Mouse (Mus musculus): ENCODE results near the gene Ralgps1.
A peak's percentile ranks its signal among the peaks of the same experiment; 100 is the strongest.

Ralgps1 gene

DNA sequence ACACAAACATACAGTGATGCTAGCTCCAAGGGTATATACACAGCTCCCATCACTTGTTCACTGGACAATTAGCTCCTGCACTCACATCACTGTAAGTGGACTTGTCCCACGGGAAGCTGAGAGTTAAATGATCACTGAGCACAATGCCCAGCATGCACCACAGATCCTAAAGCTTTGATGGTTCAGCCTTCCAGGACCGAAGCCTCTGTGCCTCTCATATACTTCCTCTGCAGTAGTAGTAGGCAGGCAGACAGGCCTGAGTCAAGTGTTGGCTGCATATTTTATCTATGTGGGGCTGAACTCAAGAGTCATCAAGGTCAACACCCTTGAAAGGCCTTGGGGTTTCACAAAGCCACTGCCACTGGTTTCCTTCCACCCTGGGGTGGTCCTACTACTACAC is 49.6 kb downstream of the Ralgps1 start:
- DNase-seq (ENCODE audit: low spot score): no peak

DNA sequence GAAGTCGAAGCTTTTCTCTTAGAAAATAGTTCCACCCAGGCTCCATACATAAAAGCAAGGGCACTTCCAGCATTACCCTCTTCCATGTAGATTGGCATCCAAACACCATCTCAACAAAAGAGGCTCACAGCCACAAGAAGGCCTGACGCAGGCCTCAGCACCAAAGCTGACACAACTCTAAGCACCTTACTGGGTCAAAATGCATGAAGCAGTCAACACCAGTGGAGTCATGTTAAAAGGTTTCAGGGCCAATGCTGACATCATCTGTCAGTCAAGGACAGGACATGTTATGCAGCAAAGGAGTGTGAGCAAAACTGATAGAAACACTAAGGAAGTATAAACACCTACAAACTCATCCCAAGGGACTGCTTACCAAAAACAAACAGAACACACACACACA is 50.3 kb downstream of the Ralgps1 start:
- no peak for DNase-seq (ENCODE audit: low spot score)

DNA sequence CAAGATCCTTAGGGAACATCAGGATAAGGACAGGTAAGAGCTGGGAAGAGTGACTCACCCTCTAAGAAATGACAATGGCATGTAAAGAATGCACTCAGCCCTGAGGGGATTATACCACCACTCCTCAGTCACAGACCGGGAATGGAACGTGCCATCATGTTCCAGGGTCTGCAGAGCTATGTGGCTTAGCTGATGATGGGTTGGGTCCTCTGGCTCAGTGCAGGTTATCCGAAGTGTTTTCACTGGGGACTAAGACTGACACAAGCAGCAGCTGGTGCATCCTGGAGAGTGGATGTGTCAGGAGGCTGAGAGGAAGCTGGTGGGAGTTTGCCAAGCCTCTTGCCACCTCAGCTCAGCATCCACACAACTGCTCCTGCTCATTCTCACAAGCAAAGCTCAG is 50.7 kb downstream of the Ralgps1 start:
- DNase-seq (ENCODE audit: low spot score): no peak

DNA sequence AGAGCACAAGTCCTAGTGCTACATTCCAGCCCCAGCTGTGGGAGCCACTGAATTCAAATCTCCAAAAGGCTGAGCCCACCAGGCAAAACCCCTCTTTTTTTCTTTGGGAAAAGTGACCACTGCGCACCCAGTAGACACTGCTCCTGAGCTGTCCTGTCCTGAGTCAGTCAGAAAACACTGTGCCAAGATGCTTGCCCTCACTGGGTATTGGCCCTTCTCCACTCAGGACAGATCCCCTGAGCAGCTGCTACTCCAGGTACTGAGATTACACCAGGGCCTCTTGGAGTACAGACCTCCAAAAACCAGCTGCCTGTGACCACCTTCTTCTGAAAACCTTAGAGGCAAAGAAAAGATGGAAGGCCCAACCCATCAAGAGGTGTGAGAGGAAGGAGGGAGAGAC is 51.4 kb downstream of the Ralgps1 start:
- DNase-seq (ENCODE audit: low spot score): no peak

DNA sequence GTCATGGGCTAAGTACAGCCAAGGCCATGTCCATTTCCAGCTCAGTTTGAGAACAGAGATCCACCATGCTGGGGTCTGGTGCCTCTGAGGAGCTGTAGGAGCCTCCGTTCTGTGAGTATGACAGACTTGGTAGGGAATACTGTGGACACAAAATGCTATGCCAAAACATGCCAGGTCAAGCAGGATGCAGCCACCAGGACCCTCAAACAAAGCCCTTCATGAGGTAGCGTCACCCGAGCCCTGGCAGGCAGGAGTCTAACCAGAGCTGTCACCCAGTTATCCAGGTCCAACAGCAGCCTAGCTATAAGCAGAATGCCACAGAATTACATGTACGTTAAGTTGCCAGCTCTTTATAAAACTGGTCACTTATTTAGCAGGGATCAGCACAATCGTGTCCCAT is 51.8 kb downstream of the Ralgps1 start:
- no peak for DNase-seq (ENCODE audit: low spot score)

DNA sequence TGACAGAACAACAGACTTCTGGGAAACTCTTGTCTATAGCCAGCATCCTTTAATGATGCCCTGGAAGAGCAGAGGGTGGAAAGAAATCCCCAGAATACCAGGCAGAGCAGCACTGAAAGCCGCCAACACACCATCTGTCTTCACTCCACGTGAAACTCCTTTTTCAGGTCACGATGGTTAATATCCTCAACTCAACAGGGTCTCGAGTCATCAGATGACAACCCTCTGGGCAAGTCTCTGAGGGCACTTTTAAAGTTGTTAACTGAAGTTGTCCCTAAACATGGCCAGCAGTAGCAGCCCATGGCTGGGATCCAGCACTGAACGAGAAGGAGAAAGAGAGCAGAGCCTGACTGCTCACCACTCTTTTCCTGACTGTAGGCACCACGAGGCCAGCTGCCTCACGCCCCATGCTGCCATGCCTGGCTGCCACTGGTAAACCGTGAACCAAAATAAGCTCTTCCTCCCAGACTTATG is 52.8 kb downstream of the Ralgps1 start:
- no peak for DNase-seq (ENCODE audit: low spot score)

DNA sequence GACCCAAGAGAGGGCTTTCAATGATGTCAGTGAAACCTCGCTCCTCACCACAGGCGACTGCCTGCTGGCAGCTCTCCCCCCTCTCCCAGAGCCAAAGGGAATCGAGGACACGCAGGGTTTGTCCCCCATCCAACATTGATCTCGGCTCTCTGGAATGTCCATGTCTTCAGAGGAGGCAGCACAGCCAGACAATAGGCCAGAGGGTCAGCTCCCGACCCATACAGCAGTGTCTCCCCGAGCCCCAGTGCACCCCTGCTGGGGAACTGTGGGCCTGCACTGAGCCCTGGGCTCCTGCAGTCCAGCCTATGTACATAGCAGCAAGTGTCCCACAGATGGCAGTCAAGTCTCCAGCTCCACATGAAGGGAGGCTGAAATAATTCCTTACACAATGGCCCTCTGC is 54.8 kb downstream of the Ralgps1 start:
- peak; percentile 84 for DNase-seq (ENCODE audit: low spot score)

DNA sequence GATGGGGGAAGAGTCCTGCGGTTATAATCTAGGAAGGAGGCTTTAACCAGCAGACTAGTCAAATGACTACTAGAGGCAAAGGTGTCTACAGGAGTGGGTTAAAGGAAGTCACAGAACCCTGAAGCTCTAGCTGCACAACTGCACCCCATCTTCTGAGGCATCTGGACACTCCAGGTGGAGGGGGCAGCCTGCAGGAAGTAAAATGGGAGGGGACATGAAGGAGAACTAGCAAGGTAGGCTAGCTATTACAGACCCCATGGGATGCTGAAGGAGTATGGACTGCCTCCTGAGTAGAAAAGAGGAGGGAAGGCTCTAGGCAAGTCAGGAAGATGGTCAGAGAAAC is 55.3 kb downstream of the Ralgps1 start:
- no peak for DNase-seq (ENCODE audit: low spot score)

DNA sequence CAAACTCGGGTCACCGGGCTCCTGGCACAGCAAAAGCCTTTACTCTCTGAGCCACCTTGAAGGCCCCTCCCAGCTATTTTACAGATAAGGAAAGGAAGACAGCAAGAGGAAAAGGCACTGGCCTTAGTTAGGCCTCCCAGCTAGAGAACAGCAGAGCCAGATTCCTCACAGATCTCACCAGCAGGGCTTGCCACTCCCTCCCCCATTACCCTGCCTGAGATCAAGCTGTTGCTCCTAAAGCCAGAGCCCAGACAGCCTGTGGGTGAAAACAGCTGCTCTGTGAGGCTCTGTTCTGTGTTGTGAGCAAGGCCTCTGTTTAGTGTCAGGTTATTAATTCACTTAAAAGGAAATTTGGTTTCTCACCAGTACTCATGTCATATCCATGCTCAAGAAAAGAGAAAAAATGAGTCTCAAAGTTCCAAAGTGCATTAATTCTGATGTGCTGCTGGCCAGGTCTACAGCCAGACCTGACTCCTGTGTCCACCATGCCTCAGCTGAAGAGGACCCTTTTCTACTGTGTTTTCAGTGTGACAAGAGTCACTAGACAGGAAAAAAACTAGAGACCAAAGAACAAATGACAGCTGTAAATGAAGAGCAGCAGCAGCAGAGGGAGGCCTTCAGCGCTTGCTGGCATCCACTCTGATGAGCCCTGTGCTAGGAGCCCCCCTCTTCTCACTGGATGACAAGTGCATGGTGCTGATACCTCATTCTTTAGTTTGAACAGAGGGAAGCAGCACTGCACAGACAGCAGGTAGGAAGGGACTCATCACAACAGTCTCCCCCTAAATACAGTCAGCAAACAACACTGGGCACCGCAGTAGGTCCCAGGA is 55.8 kb downstream of the Ralgps1 start:
- DNase-seq (ENCODE audit: low spot score): no peak

DNA sequence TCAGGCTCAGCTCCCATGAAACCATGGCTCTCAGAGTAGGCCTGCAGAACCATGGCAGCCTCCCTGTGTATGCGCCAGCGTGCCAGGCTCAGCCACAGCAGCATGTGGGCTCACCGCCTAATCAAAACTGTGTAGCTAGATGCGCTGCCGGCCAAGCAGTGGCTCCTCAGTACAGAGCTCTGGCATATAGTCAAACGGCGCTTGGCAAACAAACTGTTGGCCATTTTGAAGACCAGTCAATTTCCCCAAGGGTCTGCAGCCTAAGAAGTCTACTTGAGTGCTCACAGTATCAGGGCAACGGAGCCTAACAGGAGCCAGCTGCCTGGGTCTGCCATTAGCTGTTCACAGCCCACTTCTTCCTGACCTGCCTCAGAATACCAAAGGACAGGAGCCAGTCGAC is 61.9 kb downstream of the Ralgps1 start:
- DNase-seq (ENCODE audit: low spot score): no peak

DNA sequence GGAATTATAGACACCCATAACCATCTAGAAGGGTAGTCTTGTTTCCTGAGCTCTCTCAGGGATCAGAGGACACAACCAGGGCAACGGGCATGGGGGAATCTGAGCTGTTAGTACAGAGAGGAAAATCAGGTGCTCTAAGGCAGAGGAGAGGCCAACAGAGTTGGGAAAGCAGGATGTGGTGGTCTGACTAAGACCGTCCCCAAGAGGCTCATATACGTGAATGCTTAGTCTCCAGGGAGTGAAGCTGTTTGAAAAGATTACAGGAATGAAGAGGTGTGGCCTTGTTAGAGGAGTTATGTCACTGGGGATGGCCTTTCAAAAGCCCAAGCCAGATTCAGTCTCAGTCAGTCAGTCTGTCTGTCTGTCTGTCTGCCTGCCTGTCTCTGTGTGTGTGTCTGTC is 64.7 kb downstream of the Ralgps1 start:
- DNase-seq (ENCODE audit: low spot score): no peak

DNA sequence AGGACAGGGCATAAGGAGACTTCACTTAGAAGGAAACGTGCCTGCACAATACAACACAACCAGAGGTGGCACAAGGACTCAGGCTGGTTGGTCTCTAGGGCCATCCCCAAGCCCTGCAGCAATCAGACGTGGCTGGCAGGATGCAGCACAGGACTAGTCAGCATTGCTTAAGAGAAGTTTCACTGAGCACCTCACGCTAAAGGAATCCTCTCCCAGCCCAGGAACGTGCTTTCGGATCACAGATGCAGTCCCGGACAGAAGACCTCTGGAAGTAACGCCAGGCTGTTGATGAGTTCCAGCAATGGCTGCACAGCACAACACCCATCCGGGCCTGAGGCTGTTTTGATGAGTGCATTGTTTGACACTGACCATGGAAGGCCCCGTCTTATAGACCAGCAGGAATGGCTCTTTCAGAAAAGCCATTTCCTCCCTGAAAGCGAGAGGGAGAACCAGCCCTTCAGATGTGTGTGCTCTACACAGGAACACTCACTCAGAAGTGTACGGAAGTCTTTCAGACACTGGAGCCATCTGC is 67.8 kb downstream of the Ralgps1 start:
- DNase-seq (ENCODE audit: low spot score): no peak

DNA sequence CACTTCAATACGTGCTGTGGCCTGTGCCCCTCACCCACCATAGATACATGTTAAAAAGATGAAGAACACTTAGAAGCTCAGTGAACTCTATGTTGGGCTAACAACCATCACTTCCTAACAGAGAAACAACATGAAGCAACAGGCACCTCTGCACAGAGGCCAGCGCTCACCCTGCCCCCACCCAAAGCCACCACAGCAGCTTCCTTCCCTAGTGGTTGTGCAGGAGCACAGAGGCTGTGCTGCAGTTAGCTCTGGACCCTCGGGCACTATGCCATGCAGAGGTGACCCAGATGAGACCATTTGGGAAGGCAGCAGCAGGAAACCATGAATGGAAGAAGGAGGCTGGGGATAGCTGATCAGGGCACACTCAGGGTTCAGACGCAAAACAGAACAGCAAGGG is 68.5 kb downstream of the Ralgps1 start:
- no peak for DNase-seq (ENCODE audit: low spot score)

DNA sequence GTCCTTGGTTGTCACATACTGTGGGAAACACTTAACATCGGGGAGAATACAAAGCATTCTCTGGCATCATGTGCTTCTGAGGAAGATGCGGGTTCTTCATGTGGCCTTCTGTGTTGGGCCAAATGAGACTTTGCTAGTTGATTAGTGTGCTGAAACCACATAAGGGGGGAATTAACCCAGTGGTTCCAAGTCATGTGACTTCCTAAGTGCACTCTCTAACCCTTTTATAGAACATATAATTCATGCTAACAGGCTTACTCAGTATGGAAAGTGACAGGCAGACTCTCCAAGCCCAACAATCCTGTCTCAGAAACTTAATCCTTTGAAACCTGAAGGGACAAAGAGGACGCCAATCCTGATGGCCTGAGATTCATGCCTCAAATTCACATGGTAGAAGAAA is 68.9 kb downstream of the Ralgps1 start:
- DNase-seq (ENCODE audit: low spot score): no peak

DNA sequence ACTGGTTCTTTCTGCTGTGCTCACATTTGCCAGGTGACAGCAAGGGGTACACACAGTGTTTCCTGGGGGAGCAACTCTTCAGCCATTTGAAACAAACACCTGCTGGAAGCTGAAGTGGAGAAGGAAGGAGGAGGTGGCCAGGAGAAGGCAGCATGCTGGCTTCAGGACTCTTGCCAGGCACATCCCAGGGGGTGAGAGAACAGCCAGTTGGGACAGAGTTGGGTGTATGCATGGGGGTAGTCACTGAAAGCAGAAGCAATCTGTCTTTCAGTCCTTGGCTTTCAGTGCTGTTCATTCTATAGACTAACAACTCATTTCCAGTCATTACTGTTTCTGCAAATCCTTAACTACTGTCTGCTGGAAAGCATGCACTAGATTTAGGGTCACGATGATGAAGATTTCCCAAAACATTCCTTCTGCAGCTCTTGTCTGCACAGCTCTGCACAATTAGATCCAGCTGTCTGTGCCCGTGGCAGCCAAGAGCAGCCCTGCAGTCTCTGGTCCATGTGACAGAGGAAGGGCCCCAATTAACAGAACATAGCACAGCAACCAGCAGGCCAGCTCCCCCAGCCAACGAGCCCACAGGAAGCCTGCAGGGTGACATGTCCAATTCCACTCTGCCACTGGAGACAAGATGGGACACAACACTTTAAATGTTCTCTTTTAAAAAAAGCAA is 70.8 kb downstream of the Ralgps1 start:
- DNase-seq (ENCODE audit: low spot score): no peak

DNA sequence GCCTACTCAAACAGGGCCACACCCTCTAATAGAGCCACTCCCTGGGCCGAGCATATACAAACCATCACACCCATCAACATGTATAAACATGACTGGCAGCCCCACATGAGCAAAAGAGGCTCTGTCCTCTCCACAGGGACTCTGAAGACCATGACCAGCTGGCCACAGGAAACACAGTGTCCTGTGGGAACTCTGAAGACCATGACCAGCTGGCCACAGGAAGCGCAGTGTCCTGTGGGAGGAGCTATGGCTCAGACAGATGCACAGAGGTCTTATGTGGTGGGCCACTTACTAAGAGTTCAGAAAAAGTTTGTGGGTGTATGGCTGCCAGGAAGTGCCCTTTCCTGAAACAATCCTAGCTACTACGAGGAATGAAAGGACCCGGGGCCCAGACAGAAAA is 72.4 kb downstream of the Ralgps1 start:
- DNase-seq (ENCODE audit: low spot score): no peak

DNA sequence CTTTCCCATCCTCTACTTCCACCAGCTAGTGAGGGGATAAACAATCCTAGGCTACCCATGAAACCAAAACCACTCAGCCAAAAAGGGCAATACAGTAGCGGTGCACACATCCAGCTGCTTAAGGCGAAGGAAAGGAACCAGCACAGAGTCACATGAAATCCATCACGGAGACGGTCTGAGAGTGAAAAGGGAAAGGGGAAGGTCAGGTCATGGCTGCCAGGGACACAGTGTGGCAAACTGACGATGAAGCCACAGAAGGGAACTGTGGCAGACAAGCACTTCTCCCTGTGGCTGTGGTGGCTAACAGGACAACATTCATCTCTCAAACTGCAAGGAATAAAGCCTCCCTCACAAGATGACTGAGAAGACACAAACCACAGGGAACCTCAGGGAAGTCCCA is 76.2 kb downstream of the Ralgps1 start:
- no peak for DNase-seq (ENCODE audit: low spot score)

DNA sequence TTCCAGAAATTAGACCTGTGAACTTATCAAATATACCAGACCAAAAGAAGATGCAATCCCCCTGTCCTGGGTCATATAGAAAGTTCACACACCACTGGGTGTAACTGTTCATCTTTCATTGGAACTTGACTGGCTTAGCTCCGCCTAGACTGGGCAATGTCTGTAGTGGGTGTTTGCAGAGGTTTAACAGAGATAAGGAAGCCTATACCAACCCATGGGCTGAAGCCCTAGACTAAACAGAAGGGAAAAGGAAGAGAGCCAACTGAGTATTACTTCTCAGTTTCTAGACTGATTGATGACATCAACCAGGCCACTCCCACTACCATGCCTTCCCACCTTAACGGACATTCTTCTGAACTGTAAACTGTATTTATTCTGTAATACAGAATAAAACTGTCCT is 79.2 kb downstream of the Ralgps1 start:
- no peak for DNase-seq (ENCODE audit: low spot score)

DNA sequence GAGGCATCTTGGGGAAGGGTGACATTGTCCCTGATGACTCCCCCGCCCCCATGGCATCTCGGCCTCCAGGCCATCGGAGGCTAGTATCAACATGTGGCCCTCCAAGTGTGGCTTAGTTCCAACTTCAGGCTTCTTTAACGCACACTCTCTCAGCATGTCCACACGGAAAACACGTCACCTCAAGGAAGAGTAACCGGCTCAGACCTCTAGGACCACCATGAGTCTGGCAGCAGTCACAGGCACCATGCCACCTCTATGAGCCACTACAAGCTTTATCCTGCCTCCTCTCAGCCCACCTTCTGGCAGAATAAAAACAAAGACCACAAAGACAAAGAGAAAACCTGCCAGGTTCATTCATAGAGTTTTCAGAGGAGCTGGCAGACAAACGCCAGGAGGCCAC is 80.8 kb downstream of the Ralgps1 start:
- DNase-seq (ENCODE audit: low spot score): no peak

DNA sequence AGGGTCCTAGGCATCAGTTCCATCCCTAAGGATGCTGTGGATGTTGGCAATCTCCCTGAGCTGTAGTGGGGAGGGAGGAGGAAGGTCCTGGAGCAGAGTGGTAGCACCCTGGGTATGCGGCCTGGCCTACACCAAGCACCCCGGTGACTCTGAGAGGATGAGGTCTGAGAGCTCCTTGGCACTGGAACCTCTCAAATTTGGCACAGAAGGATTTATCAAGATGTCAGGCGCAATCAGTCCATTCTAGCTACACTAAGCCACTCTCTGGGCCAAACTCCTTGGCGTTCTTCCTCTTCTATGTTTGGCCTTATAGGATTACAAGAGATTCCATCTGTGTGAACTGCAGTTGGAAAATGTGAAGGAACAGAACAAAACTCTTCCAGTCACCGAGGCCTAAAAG is 82.4 kb downstream of the Ralgps1 start:
- DNase-seq (ENCODE audit: low spot score): no peak

DNA sequence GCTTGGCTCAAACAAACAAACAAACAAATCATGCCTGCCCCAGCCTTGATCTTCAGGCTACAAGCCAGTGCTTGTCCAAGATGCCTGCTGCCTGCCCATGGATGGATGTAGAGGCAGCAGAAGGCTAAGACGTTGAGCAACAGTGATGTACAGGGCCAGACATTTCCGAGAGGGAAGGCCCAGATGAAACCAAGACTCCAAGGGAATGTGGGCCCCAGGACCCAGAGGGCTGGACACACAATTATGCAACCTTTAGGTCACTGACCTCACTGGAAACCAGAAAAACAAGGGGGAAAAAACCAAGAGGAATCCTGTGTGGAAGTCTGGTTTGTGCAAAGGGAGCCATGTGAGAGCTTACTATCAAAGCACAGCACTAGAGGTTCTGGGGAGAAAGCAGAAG is 87.6 kb downstream of the Ralgps1 start:
- no peak for DNase-seq (ENCODE audit: low spot score)

DNA sequence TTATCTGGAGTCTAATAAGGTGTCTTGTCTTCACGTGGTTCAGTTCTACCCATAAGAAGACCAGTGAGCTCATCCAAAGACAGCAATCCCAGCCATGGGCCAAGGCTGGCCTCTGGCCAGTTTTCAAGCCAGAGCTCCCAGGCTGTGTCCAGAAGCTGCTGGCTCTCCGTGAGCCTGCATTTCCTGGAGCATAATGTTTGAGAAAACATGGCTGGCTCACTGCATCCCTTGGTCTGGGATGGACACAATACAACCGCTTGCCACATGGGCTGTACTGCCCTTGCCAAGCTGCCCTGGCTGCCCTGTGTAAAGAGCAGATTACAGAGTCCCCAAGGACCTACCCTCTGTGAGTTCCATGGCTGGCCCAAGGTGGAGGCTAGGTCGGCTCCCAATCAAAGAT is 88.4 kb downstream of the Ralgps1 start:
- DNase-seq (ENCODE audit: low spot score): peak; percentile 44

DNA sequence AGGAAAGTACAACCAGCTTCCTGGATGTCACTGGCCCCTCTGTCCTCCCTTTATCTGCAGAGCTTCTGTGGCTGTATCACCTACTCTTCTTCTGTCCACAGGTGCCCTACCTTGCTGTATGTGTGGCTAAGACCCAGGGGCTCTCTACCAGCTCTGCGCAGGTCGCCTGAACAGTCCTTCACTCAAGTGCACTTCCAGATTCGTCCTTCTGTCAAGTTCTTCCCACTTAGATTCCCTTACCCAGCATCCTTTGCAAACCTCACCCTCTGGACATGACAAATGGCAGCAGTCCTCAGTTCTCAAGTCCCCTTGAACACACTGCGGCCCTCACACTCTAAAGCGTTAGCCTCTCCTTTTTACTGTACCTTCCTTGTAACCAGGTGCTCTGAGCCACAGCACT is 89.5 kb downstream of the Ralgps1 start:
- DNase-seq (ENCODE audit: low spot score): no peak

DNA sequence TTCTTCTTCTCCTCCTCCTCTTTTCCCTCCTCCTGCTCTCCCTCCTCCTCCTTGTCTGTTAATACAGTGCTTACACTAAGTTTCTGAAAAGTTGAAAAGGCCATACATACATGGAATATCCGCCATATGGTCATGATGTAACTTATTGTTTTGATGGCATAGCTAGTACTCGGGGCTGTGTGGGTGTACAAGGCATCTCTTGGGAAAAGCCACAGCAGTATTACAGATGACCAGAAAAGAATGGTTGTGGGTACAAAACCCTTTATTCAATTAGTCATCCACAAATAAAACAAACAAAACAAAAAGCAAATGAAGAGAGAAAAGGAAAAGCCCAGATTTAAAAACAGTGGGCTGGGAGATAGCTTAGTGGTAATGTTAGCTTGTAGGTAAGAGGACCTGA is 90.8 kb downstream of the Ralgps1 start:
- DNase-seq (ENCODE audit: low spot score): no peak
